Mouse (Mus musculus): ENCODE measurements around the gene Mfsd2a. TPM values are rescaled to one million over a fixed set of nuclear protein-coding genes. Genes with fewer than 3 reads are reported as not detected.

Mfsd2a gene
- polyA plus RNA-seq, 1 experiment from 2014 or later, result 7.1 TPM

DNA sequence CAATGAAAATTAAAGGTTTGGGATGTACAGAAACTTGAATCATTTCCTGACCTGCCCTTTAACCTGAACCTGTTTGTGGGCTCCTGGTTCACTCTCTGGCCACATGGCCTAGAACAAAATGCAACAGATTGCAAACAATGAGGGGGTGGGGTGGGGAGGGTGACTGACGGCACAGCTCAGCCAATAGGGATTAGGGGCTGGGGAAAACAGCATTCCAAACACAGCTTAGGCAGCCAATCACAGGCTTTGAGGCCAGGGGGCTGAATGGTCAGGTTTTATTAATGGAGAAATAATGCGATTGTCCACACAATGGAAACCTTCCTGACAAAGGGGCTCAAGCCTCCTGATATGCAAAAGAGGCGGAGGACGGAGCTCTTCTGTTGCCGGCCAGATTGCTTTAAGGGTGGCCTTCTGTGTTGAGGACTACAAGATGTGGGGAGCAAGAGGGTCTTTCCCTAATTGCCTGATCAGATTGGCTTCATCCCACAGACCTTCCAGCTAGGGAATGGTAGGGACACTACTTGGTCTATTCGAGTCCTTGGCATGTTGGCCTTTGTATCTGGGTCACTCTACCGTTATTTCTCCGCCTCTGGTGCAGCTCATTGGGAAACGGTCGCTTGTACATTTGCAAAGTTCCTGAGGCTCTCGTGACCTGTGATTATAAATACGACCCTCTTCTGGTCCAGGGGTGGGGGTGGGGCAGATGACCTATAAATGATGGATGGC lies 37.7 kb upstream of the Mfsd2a start:
- H3K4me2 ChIP-seq (replicated peaks; ENCODE audit: low read depth), result no peak overlapping the region; the same call in 1 of the 2 replicates
- no peak overlapping the region for H3K4me3 ChIP-seq (ENCODE audit: low read depth, low read length)
- no peak for TF ChIP-seq CTCF (IDR thresholded peaks at IDR 0.05; ENCODE audit: low read depth)
- no peak for TF ChIP-seq EP300 (optimal IDR thresholded peaks at IDR 0.05)
- WGBS, result 40% methylated on average over 12 of the region's 12 CpGs
- no peak overlapping the region for H3K27ac ChIP-seq (replicated peaks)
- no peaks in the 10 kb centered on the region for H3K36me3 ChIP-seq (ENCODE audit: control insufficient read depth, insufficient read depth, low read length)
- no peaks in the 10 kb centered on the region for H3K9me3 ChIP-seq (ENCODE audit: control insufficient read depth, low read length)
- DNase-seq (ENCODE audit: low spot score) (peak; percentile 52), ATAC-seq (ENCODE audit: low FRiP score, low TSS enrichment) (no peak)
- no peak overlapping the region for H3K9ac ChIP-seq (ENCODE audit: low read length)
- H3K27me3 ChIP-seq (ENCODE audit: control insufficient read depth, insufficient read depth, low read length), result no peaks in the 10 kb centered on the region
- no peaks in the 10 kb centered on the region for H3K4me1 ChIP-seq (replicated peaks; ENCODE audit: control insufficient read depth, insufficient read depth)

- Histone ChIP-seq H3K4me2 (replicated peaks; ENCODE audit: low read depth) (peak overlapping the region; percentile 98), H3K4me3 (ENCODE audit: low read depth, low read length) (peak overlapping the region; percentile 80), H3K27me3 (ENCODE audit: control insufficient read depth, insufficient read depth, low read length) (no peaks in the 10 kb centered on the region), H3K27ac (replicated peaks) (peak overlapping the region; percentile 85), H3K4me1 (replicated peaks; ENCODE audit: control insufficient read depth, insufficient read depth) (no peaks in the 10 kb centered on the region), H3K36me3 (ENCODE audit: control insufficient read depth, insufficient read depth, low read length) (no peaks in the 10 kb centered on the region), H3K9ac (ENCODE audit: low read length) (peak overlapping the region; percentile 78), H3K9me3 (ENCODE audit: control insufficient read depth, low read length) (no peaks in the 10 kb centered on the region)
- peak; percentile 40; the same call in 1 of the 2 replicates for ATAC-seq (ENCODE audit: low FRiP score, low TSS enrichment)
- TF ChIP-seq CTCF (IDR thresholded peaks at IDR 0.05; ENCODE audit: low read depth), result peak; percentile 48
- no peak for TF ChIP-seq EP300 (optimal IDR thresholded peaks at IDR 0.05)
- under 1% methylated on average over 47 of the region's 47 CpGs for WGBS
- peak; percentile 59 for DNase-seq (ENCODE audit: low spot score)
These were observed 35.8 kb upstream of the Mfsd2a start for GRCm38 (mm10) chr4:122996618-122997381.

DNA sequence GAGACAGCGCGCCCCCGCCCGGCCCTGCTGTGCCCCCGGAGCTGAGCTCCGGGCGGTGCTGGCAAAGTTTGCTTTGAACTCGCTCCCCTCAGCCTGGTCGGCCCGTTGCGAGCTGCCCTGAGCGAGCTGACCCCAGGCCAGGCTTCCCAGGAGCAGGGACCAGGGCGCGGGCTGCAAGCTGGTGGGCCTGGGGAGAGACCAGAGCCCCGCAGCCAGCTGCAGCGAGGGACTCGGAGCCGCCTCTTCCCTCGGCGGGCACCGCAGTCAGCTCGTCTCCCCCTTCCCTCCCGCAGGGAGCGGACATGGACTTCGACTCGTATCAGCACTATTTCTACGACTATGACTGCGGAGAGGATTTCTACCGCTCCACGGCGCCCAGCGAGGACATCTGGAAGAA lies 35.2 kb upstream of the Mfsd2a start:
- H3K4me3 ChIP-seq (ENCODE audit: low read depth, low read length), result peak overlapping the region; percentile 80
- WGBS, result 0% methylated on average over 28 of the region's 32 CpGs
- ATAC-seq (ENCODE audit: low FRiP score, low TSS enrichment), result peak; percentile 32

GRCm38 (mm10) chr4:122995404-122996220 lies 34.6 kb upstream of the Mfsd2a start, which contains the start of gene Mycl:
Gene Mycl, plus strand, starts transcription at chr4:122995652.
- H3K4me1 ChIP-seq (replicated peaks; ENCODE audit: control insufficient read depth, insufficient read depth), result no peaks in the 10 kb centered on the region
- peak within 1 kb of the TSS; percentile 80 for H3K4me3 ChIP-seq (ENCODE audit: low read depth, low read length)
- DNase-seq (ENCODE audit: low spot score), result peak; percentile 92
- peak within 1 kb of the TSS; percentile 85 for H3K27ac ChIP-seq (replicated peaks)
- H3K9ac ChIP-seq (ENCODE audit: low read length), result peak within 1 kb of the TSS; percentile 78
- peak; percentile 93 for TF ChIP-seq CTCF (IDR thresholded peaks at IDR 0.05; ENCODE audit: low read depth)
- no peak for TF ChIP-seq EP300 (optimal IDR thresholded peaks at IDR 0.05)
- under 1% methylated on average over 50 of the region's 69 CpGs for WGBS
- peak within 1 kb of the TSS; percentile 98 for H3K4me2 ChIP-seq (replicated peaks; ENCODE audit: low read depth)
- H3K9me3 ChIP-seq (ENCODE audit: control insufficient read depth, low read length), result no peaks in the 10 kb centered on the region
- no peaks in the 10 kb centered on the region for H3K36me3 ChIP-seq (ENCODE audit: control insufficient read depth, insufficient read depth, low read length)
- no peaks in the 10 kb centered on the region for H3K27me3 ChIP-seq (ENCODE audit: control insufficient read depth, insufficient read depth, low read length)
- ATAC-seq (ENCODE audit: low FRiP score, low TSS enrichment), result peak; percentile 92

More for the DNA sequence above, 35.2 kb upstream of the Mfsd2a start:
- TF ChIP-seq CTCF (IDR thresholded peaks at IDR 0.05; ENCODE audit: low read depth), result no peak
- TF ChIP-seq EP300 (optimal IDR thresholded peaks at IDR 0.05), result no peak
- Histone ChIP-seq H3K9me3 (ENCODE audit: control insufficient read depth, low read length) (no peaks in the 10 kb centered on the region), H3K27ac (replicated peaks) (peak overlapping the region; percentile 85), H3K9ac (ENCODE audit: low read length) (peak overlapping the region; percentile 78), H3K27me3 (ENCODE audit: control insufficient read depth, insufficient read depth, low read length) (no peaks in the 10 kb centered on the region), H3K4me1 (replicated peaks; ENCODE audit: control insufficient read depth, insufficient read depth) (no peaks in the 10 kb centered on the region), H3K36me3 (ENCODE audit: control insufficient read depth, insufficient read depth, low read length) (no peaks in the 10 kb centered on the region), H3K4me2 (replicated peaks; ENCODE audit: low read depth) (peak overlapping the region; percentile 98)
- DNase-seq (ENCODE audit: low spot score), result no peak

- no peak for DNase-seq (ENCODE audit: low spot score)
- no peak overlapping the region for H3K4me3 ChIP-seq (ENCODE audit: low read depth, low read length)
- no peak overlapping the region for H3K27ac ChIP-seq (replicated peaks)
- no peaks in the 10 kb centered on the region for H3K27me3 ChIP-seq (ENCODE audit: control insufficient read depth, insufficient read depth, low read length)
- H3K4me2 ChIP-seq (replicated peaks; ENCODE audit: low read depth), result no peak overlapping the region
- TF ChIP-seq CTCF (IDR thresholded peaks at IDR 0.05; ENCODE audit: low read depth) (no peak), EP300 (optimal IDR thresholded peaks at IDR 0.05) (no peak)
- 52% methylated on average over 3 of the region's 3 CpGs for whole genome bisulfite sequencing
- no peaks in the 10 kb centered on the region for H3K4me1 ChIP-seq (replicated peaks; ENCODE audit: control insufficient read depth, insufficient read depth)
- H3K9ac ChIP-seq (ENCODE audit: low read length), result no peak overlapping the region
- H3K36me3 ChIP-seq (ENCODE audit: control insufficient read depth, insufficient read depth, low read length), result no peaks in the 10 kb centered on the region
- no peak for ATAC-seq (ENCODE audit: low FRiP score, low TSS enrichment)
- no peaks in the 10 kb centered on the region for H3K9me3 ChIP-seq (ENCODE audit: control insufficient read depth, low read length)
These were observed 31.3 kb upstream of the Mfsd2a start for GRCm38 (mm10) chr4:122992276-122992675.
